Mouse (Mus musculus) CH12.LX (cell line): ENCODE results near the gene Fancc. TPM values are rescaled to one million over a fixed set of nuclear protein-coding genes. Genes with fewer than 3 reads are reported as not detected.
"Not testable (repeated sequence)": the region's sequence is repeated elsewhere in the genome, so short reads cannot be mapped to it uniquely, and the experiment has no call there.

Experiments used
- DNase-seq: peaks from one replicate; pipeline ENCODE4 v3.0.0-alpha.2; 2013; ENCODE audit errors: extremely low read depth
- H3K27ac ChIP-seq: 2 replicates; pipeline ENCODE4 v1.5.1; 2012; ENCODE audit warnings: low read depth, mild to moderate bottlenecking, control low read depth, moderate library complexity; ENCODE audit not compliant: insufficient read depth
- H3K27me3 ChIP-seq: replicated peaks from 2 replicates; pipeline ENCODE3; 2012; ENCODE audit warnings: inconsistent platforms
- H3K36me3 ChIP-seq, 2 experiments: replicated peaks in 1 of 2; 2 replicates each; pipeline versions ENCODE3 to v1.6.1; 2012; ENCODE audit warnings: inconsistent platforms in 1 of 2, low read length in 1 of 2, mild to moderate bottlenecking in 1 of 2, mixed read lengths in 1 of 2, moderate library complexity in 1 of 2; ENCODE audit not compliant: control insufficient read depth in 1 of 2, insufficient read depth in 1 of 2
- H3K4me1 ChIP-seq, 2 experiments: 2 replicates each; pipeline ENCODE4 v1.6.1; 2012; ENCODE audit warnings: inconsistent platforms in 1 of 2, moderate library complexity in 1 of 2; ENCODE audit not compliant: insufficient read depth in 2 of 2, control insufficient read depth in 1 of 2
- H3K4me2 ChIP-seq: 2 replicates; pipeline ENCODE4 v1.6.1; 2012; ENCODE audit warnings: low read depth, mild to moderate bottlenecking, control low read depth; ENCODE audit not compliant: poor library complexity, insufficient read depth, severe bottlenecking
- H3K4me3 ChIP-seq, 3 experiments: fragments of 150-350 bp in 1 of 3; sonication (generic) in 1 of 3; replicated peaks in 1 of 3; 2 replicates each; pipeline versions ENCODE3 to v1.5.1; 2011 to 2012; ENCODE audit warnings: low read depth in 2 of 3, low read length in 2 of 3, mild to moderate bottlenecking in 2 of 3, moderate library complexity in 2 of 3, control low read depth in 1 of 3, improper control_type of control experiment in 1 of 3, inconsistent platforms in 1 of 3, mixed read lengths in 1 of 3; ENCODE audit not compliant: poor library complexity in 1 of 3
- H3K79me2 ChIP-seq: replicated peaks from 2 replicates; pipeline ENCODE4 v1.6.1; 2012; ENCODE audit warnings: mild to moderate bottlenecking, moderate library complexity; ENCODE audit not compliant: control insufficient read depth, poor library complexity, insufficient read depth, severe bottlenecking; ENCODE audit errors: extremely low read depth
- H3K9ac ChIP-seq: 2 replicates; pipeline ENCODE4 v1.6.1; 2012; ENCODE audit warnings: low read depth, mild to moderate bottlenecking, control low read depth, moderate library complexity; ENCODE audit not compliant: insufficient read depth
- H3K9me3 ChIP-seq: replicated peaks from 2 replicates; pipeline ENCODE3; 2012; ENCODE audit warnings: low read length, inconsistent platforms, mixed read lengths
- CTCF ChIP-seq, 2 experiments: IDR thresholded peaks in 1 of 2; conservative IDR thresholded peaks in 1 of 2; 2 replicates each; pipeline ENCODE4 v1.5.1; 2011 to 2012; ENCODE audit warnings: low read depth in 2 of 2, low read length in 2 of 2, improper control_type of control experiment in 1 of 2, inconsistent platforms in 1 of 2, mild to moderate bottlenecking in 1 of 2, moderate library complexity in 1 of 2
- EP300 ChIP-seq: IDR thresholded peaks from 2 replicates; pipeline ENCODE4 v1.6.1; 2011; ENCODE audit warnings: low read length, improper control_type of control experiment
- KAT2A ChIP-seq: IDR thresholded peaks from 2 replicates; pipeline ENCODE4 v1.6.1; 2012; ENCODE audit warnings: low read length, improper control_type of control experiment, inconsistent platforms; ENCODE audit not compliant: insufficient replicate concordance
- MAFK ChIP-seq: IDR thresholded peaks from 2 replicates; pipeline ENCODE4 v1.6.1; 2011; ENCODE audit warnings: low read length, improper control_type of control experiment; ENCODE audit not compliant: insufficient replicate concordance
- MXI1 ChIP-seq: IDR thresholded peaks from 2 replicates; pipeline ENCODE4 v1.6.1; 2011; ENCODE audit warnings: mild to moderate bottlenecking, low read depth, low read length, improper control_type of control experiment
- MYC ChIP-seq: IDR thresholded peaks from 2 replicates; pipeline ENCODE4 v1.6.1; 2011; ENCODE audit warnings: low read depth, mild to moderate bottlenecking, improper control_type of control experiment, low read length
- NELFE ChIP-seq: IDR thresholded peaks from 2 replicates; pipeline ENCODE4 v1.6.1; 2011; ENCODE audit warnings: low read depth, low read length, improper control_type of control experiment
- POLR2A ChIP-seq: IDR thresholded peaks from 2 replicates; pipeline ENCODE4 v1.6.1; 2011; ENCODE audit warnings: low read depth, mild to moderate bottlenecking, improper control_type of control experiment, low read length
- RAD21 ChIP-seq: IDR thresholded peaks from 2 replicates; pipeline ENCODE4 v1.6.1; 2011; ENCODE audit warnings: low read depth, mild to moderate bottlenecking, low read length, improper control_type of control experiment, moderate library complexity
- SMC3 ChIP-seq: IDR thresholded peaks from 2 replicates; pipeline ENCODE4 v1.6.1; 2011; ENCODE audit warnings: low read depth, low read length, improper control_type of control experiment
- USF2 ChIP-seq: conservative IDR thresholded peaks from 2 replicates; pipeline ENCODE4 v1.6.1; 2011; ENCODE audit warnings: low read depth, low read length, improper control_type of control experiment
- ZC3H11A ChIP-seq: IDR thresholded peaks from 2 replicates; pipeline ENCODE4 v1.6.1; 2012; ENCODE audit warnings: low read depth, mild to moderate bottlenecking, inconsistent platforms, low read length, improper control_type of control experiment
- dilution Hi-C: fragments of 300-500 bp; cut with MboI; formaldehyde crosslinking; loops from 2 replicates; pipeline ENCODE4 v1.14.3; 2020; ENCODE audit warnings: low sequenced_read_pairs; ENCODE audit not compliant: extremely low pct_unique_long_range_greater_than_20kb, extremely low pct_ligation_motif_present
- in situ Hi-C: fragments of 300-500 bp; cut with MboI; formaldehyde crosslinking; loops from 3 replicates; pipeline ENCODE4 v1.14.3; 2019; ENCODE audit warnings: low sequenced_read_pairs, low pct_ligation_motif_present, low pct_unique_long_range_greater_than_20kb, mixed read lengths
- polyA plus RNA-seq: library from polyadenylated mRNA; unstranded; fragments of >175 nt; gene quantifications from 2 replicates; pipeline ENCODE4 v1.2.1, GENCODE M21; 2012; ENCODE audit warnings: low read depth; ENCODE audit not compliant: insufficient read length
- total RNA-seq, 2 experiments: library from RNA; depleted of rRNA; stranded (reverse); fragments of 300-350 nt in 1 of 2; fragments of >200 nt in 1 of 2; gene quantifications; 2 replicates each; pipeline ENCODE4 v1.2.3; 2012 to 2014

Gene Fancc
- total and polyA plus RNA-seq, 3 experiments, result 8.2 to 12.4 (median 8.7) TPM

GRCm38 (mm10) chr13:63356558-63356957, 140.5 kb downstream of the Fancc start:
- Histone ChIP-seq H3K4me1 (peaks cover 0 to 4% of the 10 kb centered on the region in 2 experiments; a peak in 1 of 4 replicates), H3K9me3 (no peaks in the 10 kb centered on the region), H3K9ac (no peak overlapping the region), H3K36me3 (peaks cover 0 to 8% of the 10 kb centered on the region in 2 experiments), H3K27ac (no peak overlapping the region), H3K4me2 (no peak overlapping the region), H3K27me3 (no peaks in the 10 kb centered on the region), H3K79me2 (no peaks in the 10 kb centered on the region), H3K4me3 (no peak overlapping the region)
- peak; percentile 88 for TF ChIP-seq SMC3
- no peak for TF ChIP-seq POLR2A
- peak; percentile 62 for TF ChIP-seq RAD21
- TF ChIP-seq KAT2A, result no peak
- peak; percentile 55; the same call in 1 of the 2 replicates for TF ChIP-seq MYC
- TF ChIP-seq CTCF (conservative IDR thresholded peaks at IDR 0.05 in 1 of 2, IDR thresholded peaks at IDR 0.05 in 1 of 2; ENCODE audit: low read depth in 2 of 2, low read length in 2 of 2), result peak; percentile 81 to 95
- TF ChIP-seq ZC3H11A, result peak; percentile 19; the same call in 1 of the 2 replicates
- in situ Hi-C loops, result no loop called here
- DNase-seq, result peak; percentile 72
- dilution Hi-C loops, result no loop called here

- no peak for TF ChIP-seq USF2
- no peak for TF ChIP-seq MAFK
- TF ChIP-seq EP300, result no peak
- no peak for TF ChIP-seq KAT2A
- no peak for TF ChIP-seq CTCF (conservative IDR thresholded peaks at IDR 0.05 in 1 of 2, IDR thresholded peaks at IDR 0.05 in 1 of 2; ENCODE audit: low read depth in 2 of 2, low read length in 2 of 2)
- TF ChIP-seq NELFE, result no peak
- no peak for TF ChIP-seq MXI1
- no peak overlapping the region for H3K9ac ChIP-seq
- no peaks in the 10 kb centered on the region for H3K9me3 ChIP-seq
- H3K4me3 ChIP-seq, result no peak overlapping the region
- H3K36me3 ChIP-seq, result peaks cover 0 to 8% of the 10 kb centered on the region in 2 experiments
- H3K4me2 ChIP-seq, result no peak overlapping the region
- DNase-seq, result no peak
- no peaks in the 10 kb centered on the region for H3K79me2 ChIP-seq
- in situ Hi-C loops, result no loop called here
- H3K4me1 ChIP-seq, result peaks cover 0 to 4% of the 10 kb centered on the region in 2 experiments; a peak in 1 of 4 replicates
- no peak overlapping the region for H3K27ac ChIP-seq
- dilution Hi-C loops, result no loop called here
- no peaks in the 10 kb centered on the region for H3K27me3 ChIP-seq
Measured at GRCm38 (mm10) chr13:63356101-63356500, 141.0 kb downstream of the Fancc start.

- DNase-seq, H3K4me3 ChIP-seq, H3K36me3 ChIP-seq, H3K79me2 ChIP-seq, H3K9ac ChIP-seq, H3K27me3 ChIP-seq, in situ Hi-C loops, H3K9me3 ChIP-seq, dilution Hi-C loops, H3K4me2 ChIP-seq, H3K27ac ChIP-seq: not testable (repeated sequence)
- H3K4me1 ChIP-seq, result peaks cover 0 to 24% of the 10 kb centered on the region in 2 experiments; a peak in 2 of 4 replicates
Measured at GRCm38 (mm10) chr13:63353312-63353711, 143.8 kb downstream of the Fancc start.
